Mouse (Mus musculus) thymus, postnatal 4 days (tissue): ENCODE results near the gene Gps1.
"Not testable (repeated sequence)": the region's sequence is repeated elsewhere in the genome, so short reads cannot be mapped to it uniquely, and the experiment has no call there.

Experiments
- DNase-seq: peaks from one replicate; pipeline ENCODE4 v3.0.0; 2021

Gene Gps1

GRCm38 (mm10) chr11:120788460-120788859 is 4.4 kb downstream of the Gps1 start:
- not testable (repeated sequence) for DNase-seq

- no peak for DNase-seq
Observed at GRCm38 (mm10) chr11:120789355-120789754, 5.3 kb downstream of the Gps1 start.

- DNase-seq, result no peak
Observed at GRCm38 (mm10) chr11:120789810-120790209, 5.7 kb downstream of the Gps1 start.

- DNase-seq, result no peak
Observed at GRCm38 (mm10) chr11:120792652-120793051, 8.6 kb downstream of the Gps1 start.

- DNase-seq, result peak; percentile 98
Observed at GRCm38 (mm10) chr11:120795756-120796613, 11.9 kb downstream of the Gps1 start, which contains the start of gene Dus1l. Gene Dus1l, minus strand, starts transcription at chr11:120796403.

- no peak for DNase-seq
Observed at GRCm38 (mm10) chr11:120796614-120796946, 12.5 kb downstream of the Gps1 start.

- DNase-seq, result no peak
Observed at GRCm38 (mm10) chr11:120798244-120798643, 14.2 kb downstream of the Gps1 start.

GRCm38 (mm10) chr11:120799316-120799890 is 15.3 kb downstream of the Gps1 start:
- DNase-seq, result no peak

GRCm38 (mm10) chr11:120800061-120800904 is 16.2 kb downstream of the Gps1 start:
- peak; percentile 91 for DNase-seq

GRCm38 (mm10) chr11:120804274-120804673 is 20.2 kb downstream of the Gps1 start:
- no peak for DNase-seq

- DNase-seq, result no peak
Observed at GRCm38 (mm10) chr11:120804769-120805168, 20.7 kb downstream of the Gps1 start.

- DNase-seq, result no peak
Observed at GRCm38 (mm10) chr11:120805375-120806298, 21.6 kb downstream of the Gps1 start.

GRCm38 (mm10) chr11:120808010-120808409 is 23.9 kb downstream of the Gps1 start:
- DNase-seq, result no peak

- DNase-seq, result no peak
Observed at GRCm38 (mm10) chr11:120812068-120812467, 28.0 kb downstream of the Gps1 start.

- no peak for DNase-seq
Observed at GRCm38 (mm10) chr11:120817358-120817757, 33.3 kb downstream of the Gps1 start.

- no peak for DNase-seq
Observed at GRCm38 (mm10) chr11:120818251-120818650, 34.2 kb downstream of the Gps1 start.

- DNase-seq, result no peak
Observed at GRCm38 (mm10) chr11:120819556-120819955, 35.5 kb downstream of the Gps1 start.

GRCm38 (mm10) chr11:120820546-120820945 is 36.5 kb downstream of the Gps1 start:
- DNase-seq, result no peak

- DNase-seq, result no peak
Observed at GRCm38 (mm10) chr11:120821076-120821922, 37.2 kb downstream of the Gps1 start.

- no peak for DNase-seq
Observed at GRCm38 (mm10) chr11:120822321-120822720, 38.2 kb downstream of the Gps1 start.

GRCm38 (mm10) chr11:120822831-120823550 is 38.9 kb downstream of the Gps1 start:
- peak; percentile 55 for DNase-seq
